Mouse (Mus musculus): Measurements from ENCODE around the gene Adar.

The Adar gene

DNA sequence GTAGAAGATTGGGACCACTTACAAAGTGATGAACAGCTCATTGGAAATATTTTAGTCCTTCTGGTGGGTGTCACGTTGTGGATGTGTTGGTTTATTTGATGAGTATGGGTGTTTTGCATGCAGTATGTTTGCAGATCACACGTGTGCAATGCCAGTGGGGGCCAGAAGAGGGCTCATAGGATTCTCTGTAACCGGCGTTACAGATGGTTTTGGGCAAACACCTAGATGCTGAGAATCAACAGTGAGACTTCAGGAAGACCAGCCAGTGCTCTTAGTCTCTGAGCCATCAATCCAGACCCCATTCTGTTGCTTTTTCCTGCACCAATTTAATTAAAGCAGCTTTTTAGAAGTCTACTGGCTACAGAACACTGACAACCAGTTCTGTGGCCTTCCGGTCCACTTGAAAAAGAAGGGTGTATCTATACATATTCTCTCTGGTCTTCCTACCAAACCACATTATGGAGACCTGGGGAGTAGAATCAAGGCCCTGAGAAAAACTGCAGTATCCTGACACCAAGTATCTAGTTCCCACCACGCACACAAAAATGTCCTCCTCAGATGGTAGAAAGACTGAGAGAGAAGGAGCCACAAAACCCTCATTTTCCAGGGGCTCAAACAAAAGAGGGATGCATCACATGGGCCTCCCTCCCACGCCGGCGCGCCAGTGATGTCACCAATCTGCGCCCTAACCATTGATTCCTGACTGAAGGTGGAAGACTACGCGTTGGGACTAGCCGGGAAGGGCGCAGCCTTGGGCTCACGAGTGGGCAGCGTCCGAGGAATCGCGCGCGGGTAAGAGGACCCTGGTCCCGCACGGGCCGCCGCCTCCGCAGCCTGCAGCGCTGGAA is at the start of gene Adar:
Gene Adar (plus strand): TSS at position 664 of the 848 bp plus-strand sequence.
- DNase-seq (ENCODE audit: low spot score) = peak; percentile 91

DNA sequence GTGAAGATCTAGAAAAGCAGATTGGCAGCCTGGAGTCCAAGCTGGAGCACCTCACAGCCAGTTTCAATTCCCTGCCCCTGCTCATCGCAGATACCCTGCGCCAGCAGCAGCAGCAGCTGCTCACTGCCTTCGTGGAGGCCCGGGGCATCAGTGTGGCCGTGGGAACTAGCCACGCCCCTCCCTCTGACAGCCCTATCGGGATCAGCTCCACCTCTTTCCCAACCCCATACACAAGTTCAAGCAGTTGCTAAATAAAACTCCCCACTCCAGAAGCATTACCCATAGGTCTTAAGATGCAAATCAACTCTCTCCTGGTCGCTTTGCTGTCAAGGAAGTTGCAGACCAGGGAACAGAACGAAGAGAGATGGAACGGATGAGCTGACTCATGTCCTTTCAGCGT is 47.7 kb upstream of the Adar start:
- DNase-seq (ENCODE audit: low spot score) = no peak

DNA sequence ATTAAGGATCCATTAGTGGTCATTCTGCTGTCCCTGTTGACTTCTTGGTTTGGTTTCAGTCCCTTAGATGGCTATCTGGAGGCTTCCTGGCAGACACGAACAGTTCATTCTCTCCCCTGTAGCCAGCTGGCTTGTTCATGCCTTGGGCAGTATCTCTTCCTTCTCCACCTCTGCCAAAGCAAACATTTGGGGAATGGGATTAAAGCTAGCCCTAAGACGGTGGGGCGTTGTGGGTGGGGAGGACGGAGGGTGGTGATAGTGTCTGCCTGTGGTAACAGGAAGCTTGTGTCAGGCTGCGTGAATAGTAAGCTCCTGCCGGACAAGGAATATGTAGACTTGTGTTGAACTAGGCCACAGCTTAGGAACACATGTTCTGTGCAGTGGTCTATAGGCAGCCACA is 43.5 kb upstream of the Adar start:
- peak; percentile 42 for DNase-seq (ENCODE audit: low spot score)

DNA sequence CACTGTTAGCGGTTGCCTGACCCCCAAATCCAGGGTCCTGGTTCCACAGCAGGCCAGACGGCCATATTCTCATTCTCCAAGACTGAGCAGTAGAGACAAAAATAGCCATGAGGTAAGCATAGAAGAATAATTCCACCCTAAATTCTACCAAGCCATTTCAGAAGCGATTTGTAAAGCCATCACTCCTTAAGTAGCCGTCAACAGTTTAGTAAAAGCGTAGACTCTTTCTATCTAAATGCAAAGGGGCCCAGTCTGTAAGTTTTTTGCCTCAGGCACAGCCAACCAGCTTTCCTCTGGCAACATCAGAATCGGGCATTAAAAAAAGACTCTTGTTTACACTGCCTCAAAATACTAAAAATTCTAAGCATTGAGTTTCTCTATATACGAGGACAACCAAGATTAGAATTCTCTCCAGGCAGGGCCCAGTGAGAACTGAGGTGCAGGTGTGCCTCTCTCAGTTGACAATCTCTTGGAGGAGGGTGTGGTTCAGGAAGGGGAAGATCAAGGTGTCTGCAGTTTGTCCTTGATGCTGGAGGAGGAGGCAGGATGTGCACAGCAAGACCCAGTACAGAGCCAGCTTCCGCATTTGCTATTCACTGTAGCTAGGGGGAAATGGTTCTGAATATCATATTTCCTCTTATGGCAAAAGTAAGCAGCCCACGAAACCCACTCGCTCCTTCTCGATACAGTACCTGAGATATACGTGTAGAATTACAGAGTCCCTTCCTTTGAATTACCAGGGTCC is 42.1 kb upstream of the Adar start:
- DNase-seq (ENCODE audit: low spot score) = no peak

DNA sequence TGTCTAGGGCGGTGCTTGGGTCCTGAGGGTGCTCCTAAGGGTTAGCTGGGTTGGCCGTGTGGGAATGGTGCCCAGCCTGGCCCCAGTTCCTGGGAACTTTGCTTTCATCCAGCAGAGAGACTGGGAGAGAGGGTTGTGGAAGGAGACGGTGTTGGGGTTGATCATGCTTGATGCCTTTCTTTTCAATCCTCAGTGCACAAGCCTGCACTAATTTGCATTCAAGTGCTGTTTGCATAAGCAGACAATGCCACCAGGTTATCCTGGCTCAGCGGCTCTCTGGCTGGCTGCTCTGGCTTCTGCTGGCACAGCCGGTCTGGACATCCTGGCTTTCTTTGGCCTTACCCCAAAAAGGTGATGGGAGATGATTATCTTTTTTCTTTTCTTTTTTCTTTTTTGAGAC is 37.2 kb upstream of the Adar start:
- DNase-seq (ENCODE audit: low spot score) = no peak

DNA sequence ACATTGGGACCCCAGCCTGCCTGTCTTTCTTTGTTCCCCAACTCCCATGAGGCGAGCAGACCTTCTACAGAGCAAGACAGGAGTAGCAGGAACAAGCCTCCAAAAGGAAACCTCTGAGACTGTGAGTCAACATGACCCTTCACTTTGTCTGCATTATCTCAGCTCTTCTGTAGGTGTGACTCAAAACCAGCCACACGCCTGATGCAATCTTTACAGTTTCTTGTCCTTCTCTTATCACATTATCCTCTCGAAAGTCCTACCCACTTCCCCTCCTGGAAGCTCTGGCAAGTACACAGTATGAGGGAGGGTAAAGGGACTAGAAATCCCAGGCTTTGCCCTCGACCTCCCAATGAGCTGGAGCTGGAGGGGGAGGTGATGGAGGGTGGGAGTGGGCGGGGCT is 28.8 kb upstream of the Adar start:
- peak; percentile 39 for DNase-seq (ENCODE audit: low spot score)

DNA sequence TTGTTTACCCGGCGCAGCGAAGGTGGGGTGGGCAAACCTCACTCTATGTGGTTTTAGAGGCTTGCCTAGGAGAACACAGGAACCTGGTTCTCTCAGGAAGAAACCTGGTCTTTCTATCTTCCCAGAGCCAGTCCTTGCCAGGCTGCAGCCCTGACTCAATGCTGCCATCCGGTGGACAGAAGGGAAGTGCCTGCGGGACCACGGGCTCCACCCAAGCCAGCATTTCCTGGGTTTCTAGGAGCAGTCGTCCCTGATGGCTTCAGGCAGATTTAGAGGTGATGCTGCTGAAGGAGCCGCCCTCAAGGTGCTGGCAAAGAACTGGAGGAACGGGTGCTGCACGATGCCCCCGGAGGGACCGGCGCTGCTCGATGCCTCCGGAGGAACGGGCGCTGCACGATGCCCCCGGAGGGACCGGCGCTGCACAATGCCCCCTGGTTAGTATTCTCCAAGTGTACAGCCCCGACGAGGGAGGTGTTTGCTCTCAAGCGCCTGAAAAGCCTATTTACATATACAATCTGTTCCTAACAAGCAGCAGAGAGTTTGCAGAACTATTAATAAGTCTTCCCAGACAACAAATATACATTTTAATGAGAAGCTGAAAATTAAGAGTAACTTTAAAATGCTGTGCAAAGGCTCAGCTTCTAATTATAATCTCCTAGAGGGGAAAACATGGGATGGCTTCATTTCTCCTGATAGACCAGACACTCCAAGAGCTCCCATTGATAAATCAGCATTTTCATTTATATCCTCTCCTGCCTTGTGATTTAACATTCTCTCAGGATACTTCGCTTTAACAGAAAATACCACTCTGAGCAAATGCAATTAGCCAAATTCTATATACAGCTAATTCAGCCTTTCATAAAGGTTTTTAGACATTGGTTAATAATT is 25.9 kb upstream of the Adar start:
- peak; percentile 90 for DNase-seq (ENCODE audit: low spot score)

DNA sequence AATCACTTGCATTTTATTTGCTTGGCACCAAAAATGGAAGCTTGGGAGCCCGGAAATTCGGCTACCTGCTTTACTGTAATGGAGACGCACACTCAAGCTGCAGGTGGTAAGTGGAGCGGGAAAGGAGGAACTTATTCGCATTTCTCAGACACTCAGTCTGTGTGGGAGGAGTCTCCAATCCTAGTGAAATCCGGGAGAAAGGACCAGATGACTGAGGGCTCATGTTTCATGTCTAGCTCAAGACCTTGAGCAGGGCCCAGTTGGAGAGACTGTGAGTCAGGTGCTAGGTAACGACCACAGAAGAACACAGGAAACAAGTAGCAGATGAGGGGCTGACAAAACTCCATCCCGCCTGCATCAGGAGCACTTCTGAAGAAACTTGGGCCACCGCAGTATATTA is 23.0 kb upstream of the Adar start:
- no peak for DNase-seq (ENCODE audit: low spot score)

DNA sequence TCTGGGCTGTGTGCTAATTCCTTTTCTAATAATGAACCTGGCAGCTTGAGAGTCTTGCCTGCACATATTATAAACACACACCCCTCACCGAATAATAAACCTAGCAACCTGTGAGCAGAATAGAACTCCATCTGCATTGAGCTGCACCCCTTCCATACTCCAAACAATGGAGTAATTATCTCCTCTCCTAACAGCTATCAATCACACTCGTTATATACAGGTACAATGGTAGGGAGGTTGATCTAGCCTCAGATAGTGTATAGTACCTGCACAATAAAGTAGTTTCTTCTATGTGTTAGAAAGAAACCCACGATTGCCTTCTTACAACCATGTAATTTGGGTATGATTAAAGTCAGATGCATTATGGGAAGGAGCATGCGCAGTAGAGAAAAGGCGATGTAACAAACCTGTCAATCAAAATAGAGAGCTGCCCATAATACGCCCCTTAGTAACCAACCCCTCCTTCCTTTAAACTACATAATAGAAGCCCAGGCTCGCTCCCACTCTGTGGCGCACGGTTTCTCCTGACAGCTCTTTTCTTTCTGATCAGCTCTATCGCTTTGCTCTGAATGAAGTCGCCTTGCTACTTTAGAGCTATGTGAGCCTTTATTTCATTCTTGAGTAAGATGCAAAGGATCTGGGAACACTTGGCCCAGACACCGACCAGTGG is 18.5 kb upstream of the Adar start:
- no peak for DNase-seq (ENCODE audit: low spot score)

DNA sequence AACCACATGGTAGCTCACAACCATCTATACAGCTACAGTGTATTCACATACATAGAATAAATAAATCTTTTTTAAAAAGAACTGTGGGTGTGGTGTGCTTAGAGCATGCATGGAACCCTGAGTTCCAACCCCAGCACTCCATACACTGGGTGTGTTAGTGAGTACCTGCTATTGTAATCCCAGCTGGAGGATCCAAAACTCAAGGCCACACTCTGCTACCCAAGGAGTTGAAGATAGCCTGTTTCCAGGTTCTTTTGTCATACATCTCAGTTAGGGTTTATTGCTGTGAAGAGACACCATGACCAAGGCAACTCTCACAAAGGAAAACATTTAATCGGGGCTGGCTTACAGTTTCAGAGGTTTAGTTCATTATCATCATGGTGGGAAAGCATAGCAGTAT is 15.9 kb upstream of the Adar start:
- no peak for DNase-seq (ENCODE audit: low spot score)

DNA sequence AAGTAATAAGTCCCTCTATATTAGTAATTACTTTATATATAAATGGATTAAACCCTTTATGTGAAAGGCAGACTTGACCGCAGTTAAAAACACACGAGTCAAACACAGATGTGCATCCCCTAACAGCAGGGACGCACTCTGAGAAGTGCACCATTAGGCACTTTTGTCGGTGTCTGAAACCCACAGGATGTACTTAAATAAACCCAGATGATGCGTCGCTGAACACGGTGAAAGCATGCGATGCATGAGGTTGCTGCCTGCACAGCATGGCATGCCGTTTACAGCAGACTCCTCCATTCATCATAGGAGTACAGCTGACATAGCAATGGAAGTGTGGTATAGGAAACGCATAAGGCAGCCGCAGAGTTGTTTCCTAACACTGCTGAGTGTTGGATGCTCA is 14.4 kb upstream of the Adar start:
- no peak for DNase-seq (ENCODE audit: low spot score)

DNA sequence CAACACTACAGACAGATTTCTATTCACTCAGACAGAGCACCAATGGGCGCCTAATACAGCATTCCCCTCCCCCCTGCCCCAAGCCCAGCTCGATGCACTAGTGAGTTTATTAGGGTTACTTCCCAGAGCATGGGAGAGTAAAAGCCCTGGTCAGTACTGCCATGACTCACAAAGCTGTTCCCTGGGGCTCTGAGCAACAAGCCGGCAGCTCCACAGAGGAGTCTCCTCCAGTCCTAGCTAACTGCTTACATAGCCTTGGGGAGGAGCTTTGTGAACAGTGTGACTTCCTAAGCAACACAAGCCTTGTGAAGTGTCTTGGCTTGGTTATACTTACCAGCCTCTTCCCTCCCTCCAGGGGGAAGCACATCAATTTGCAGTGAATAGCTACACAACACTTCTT is 11.2 kb upstream of the Adar start:
- peak; percentile 27 for DNase-seq (ENCODE audit: low spot score)

DNA sequence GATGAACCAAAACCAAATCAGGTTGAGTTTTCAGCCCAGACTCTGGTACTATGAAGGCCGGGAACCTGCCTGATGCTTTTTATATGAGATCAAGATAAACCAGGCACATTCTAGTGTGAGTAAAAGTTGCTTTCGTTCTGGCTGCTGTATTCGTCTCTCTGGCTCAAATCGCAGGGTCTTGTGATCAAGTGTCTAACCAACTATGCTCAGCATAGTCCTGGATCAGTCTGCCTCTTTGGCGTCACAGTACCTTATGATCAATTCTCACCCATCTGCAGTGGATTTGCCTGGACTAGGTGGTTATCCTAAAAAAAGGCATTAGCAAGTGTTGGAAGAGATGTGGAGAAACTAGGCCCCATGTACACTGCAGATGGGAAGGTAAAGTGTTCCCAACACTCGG is 10.8 kb upstream of the Adar start:
- DNase-seq (ENCODE audit: low spot score) = no peak

DNA sequence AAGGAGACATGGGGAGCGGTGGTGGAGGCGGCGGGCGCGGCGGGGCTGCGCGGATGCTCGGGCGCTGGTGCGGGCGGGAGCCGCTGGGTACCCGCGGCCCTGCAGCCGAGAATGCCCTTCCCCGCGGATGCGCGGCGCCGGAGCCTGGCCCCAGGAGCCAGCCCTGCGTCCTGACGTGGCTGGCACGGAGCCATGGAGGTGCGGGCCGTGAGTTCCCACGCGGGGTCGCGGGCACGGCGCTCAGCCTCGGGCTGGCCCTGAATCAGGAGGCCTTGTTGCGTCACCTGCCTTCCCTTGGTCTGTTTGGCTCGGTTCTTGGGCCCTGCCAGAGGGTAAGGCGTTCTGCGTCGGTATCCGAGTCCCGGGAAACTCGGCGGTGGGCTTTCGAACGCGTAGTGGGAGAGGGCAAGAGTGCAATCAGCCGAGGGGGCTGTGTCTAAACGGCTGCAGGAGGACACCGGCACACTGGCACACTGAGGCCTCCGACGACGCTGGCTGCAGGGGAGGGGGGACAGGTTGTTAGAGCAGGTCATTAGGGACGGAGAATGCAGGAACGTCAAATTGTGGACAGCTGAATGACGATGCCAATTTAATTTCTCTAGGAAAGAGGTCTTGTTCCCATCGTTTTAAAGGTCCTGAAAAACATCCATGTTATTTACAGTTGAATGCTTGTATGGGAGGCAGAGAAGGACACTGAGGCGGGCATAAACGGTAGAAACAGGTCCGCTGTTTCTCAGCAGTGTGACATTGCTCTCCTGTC is 565 bp downstream of the Adar start:
- DNase-seq (ENCODE audit: low spot score) = peak; percentile 74

DNA sequence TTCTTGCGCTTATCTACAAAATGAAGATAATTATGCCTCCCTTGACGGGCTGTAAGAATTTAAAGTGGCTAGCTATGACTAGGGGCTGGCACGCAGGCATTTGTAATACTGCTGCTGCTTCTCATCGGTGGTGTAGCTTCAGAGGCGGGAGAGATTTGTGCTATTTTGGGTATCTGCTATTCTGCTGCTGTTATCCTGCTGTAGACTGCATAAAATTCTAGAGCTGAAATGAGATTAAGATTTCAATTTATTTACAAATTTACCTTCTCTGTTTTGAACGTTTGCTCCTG is 1.1 kb downstream of the Adar start:
- no peak for DNase-seq (ENCODE audit: low spot score)

DNA sequence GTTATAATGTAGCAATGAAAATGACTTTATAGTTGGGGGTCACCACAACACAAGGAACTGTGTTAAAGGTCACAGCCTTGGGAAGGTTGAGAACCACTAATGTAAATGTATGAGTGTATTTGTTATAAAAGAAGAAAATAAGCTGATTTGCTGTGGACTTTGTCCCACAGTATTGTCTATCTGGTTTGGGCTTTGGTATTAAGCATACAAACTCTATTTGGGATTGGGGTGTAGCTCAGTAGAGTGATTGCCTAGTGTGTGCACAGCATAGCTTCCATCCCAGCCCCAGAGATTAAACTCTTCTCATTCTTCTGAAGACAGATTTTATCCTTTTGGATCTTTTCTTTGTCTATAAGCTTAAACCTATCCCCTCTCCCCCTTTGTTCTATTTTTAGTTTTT is 7.2 kb downstream of the Adar start:
- DNase-seq (ENCODE audit: low spot score) = no peak

DNA sequence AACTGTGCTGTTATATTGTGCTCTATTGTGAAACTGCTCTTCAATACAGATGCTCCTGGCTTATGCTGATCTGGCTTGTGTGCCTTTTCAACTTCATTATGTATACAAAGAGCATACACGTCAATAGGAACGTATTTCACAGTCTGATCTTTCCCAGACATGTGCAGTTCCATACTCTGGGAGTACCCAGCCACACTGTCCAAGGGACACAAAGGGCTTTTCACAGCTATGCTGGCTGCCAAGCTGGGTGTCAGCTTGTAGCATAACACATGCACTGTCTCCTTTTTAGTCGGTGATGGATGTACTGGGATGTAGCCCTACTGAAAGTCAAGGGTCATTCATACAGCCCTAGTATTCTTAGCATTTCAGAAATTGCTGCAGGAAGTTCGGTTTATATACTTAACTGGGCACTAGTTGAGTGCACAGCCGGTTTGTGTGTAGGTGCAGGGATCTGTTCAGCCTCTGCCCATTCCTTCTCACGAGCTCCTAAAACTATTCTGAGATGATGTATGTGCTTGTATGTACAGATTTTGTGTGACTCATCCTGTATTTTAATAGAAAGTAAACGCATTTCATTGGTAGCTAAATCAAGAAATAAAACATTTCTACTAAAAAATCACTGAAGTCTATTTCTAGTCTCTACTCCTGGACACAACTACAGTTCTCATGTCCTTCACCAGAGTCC is 8.7 kb downstream of the Adar start:
- DNase-seq (ENCODE audit: low spot score) = no peak

DNA sequence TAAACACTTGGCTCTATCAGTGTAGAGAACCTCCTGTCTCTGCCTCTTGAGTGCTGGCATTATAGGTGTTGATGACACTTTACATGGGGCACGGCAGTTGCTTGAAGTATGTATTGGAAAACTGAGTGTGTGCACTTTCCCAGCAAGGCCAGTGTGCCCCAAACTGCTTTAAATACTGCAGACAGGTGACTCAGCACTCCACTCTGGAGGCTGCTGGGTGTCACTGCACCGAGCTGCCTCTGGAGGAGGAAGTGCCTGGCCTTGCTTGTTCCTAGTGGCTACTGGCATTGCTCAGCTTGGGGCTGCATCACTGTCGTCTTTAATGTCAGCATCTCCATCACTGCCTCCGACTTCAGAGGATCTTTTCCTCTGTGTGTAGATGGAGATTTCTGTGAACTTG is 12.2 kb downstream of the Adar start:
- peak; percentile 80 for DNase-seq (ENCODE audit: low spot score)

DNA sequence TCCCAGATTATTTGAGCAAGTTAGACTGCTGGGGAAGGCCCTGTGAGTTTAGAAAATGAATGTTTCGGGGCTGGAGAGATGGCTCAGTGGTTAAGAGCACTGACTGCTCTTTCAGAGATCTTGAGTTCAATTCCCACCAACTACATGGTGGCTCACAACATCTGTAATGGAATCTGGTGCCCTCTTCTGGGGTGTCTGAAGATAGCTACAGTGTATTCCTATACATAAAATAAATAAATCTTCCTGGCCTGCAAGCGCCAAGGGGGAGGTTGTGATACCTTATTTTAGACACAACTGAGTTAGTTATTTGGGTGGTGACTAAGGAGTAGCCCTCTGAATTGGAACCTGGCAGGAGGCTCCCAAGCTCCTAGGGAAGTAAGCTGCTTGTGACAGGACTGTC is 14.0 kb downstream of the Adar start:
- DNase-seq (ENCODE audit: low spot score) = no peak

DNA sequence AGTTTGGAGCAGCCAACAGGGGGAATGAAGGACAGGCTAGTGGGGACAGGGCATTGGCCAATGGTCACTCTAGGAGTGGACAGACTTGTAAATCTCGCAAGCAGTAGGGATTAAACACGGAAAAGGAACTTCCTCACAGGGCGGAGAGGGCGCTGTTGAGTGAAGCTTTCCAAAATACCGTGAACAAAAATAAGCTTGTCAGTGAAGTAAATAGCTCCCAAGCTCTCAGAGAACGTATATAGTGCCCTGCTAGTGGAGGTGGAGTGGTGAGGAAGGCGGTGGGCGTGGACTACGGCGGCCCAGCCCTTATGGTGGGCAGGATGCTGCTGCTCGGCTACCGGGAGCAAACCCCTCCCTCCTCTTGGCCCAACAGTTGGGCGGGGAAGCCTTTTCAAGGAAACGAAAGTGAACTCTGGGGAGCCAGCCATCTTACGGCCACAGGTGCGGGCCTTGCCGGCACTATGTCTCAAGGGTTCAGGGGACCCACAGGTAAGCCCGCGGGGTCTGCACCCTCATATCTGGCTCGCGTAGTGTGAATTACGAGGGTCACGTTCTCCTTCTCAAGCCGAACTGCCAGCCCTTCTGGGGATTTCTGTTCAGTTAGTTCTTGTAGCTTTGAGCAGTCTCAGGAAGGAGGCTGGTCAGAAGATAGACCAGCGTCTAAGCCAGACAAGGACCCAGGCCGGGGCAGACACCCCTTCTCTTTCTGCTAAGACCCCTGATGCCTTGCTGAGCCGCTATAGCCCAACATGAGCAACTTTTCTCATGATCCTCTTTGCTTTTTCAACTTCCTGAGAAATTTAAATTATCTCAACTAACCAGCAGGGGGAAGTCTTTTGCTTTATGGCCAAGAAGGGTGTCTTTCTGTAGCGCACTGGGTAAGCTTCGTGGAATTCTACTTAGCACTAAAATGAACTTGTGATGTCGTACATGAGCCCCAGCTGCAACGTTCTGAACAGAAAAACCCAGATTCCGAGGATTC is 15.8 kb downstream of the Adar start:
- peak; percentile 83 for DNase-seq (ENCODE audit: low spot score)

All from MN1 (cell line).